Mouse (Mus musculus) heart, embryonic 14.5 days (tissue): ENCODE measurements around the gene Fam216a. TPM values are rescaled to one million over a fixed set of nuclear protein-coding genes. Genes with fewer than 3 reads are reported as not detected.

Source experiments
- ATAC-seq: fragments of 200-750 bp; cut with Nextera tagmentation; 2 replicates; pipeline ENCODE4 v1.8.0; 2017; ENCODE audit warnings: low read depth, moderate TSS enrichment; ENCODE audit not compliant: insufficient number of reproducible peaks, insufficient read depth, low FRiP score
- H3K27ac ChIP-seq, 2 experiments: fragments of 200-500 bp in 1 of 2; fragments of 300-500 bp in 1 of 2; sonication (generic) in 1 of 2; replicated peaks in 1 of 2; 2 replicates each; pipeline ENCODE4 v1.5.1; 2012 to 2014; ENCODE audit warnings: low read depth in 2 of 2, low read length in 2 of 2, control low read depth in 1 of 2, mild to moderate bottlenecking in 1 of 2, mixed read lengths in 1 of 2; ENCODE audit not compliant: control insufficient read depth in 1 of 2, insufficient read depth in 1 of 2
- H3K27me3 ChIP-seq: fragments of 300-500 bp; sonication (generic); 2 replicates; pipeline ENCODE4 v1.6.1; 2014; ENCODE audit warnings: mild to moderate bottlenecking, low read length, control low read depth; ENCODE audit not compliant: control insufficient read depth, insufficient read depth
- H3K36me3 ChIP-seq: fragments of 300-500 bp; sonication (generic); 2 replicates; pipeline ENCODE4 v1.6.1; 2014; ENCODE audit warnings: mild to moderate bottlenecking, control low read depth, low read length, mixed read lengths; ENCODE audit not compliant: control insufficient read depth, insufficient read depth
- H3K4me1 ChIP-seq, 2 experiments: fragments of 200-500 bp in 1 of 2; fragments of 300-500 bp in 1 of 2; sonication (generic) in 1 of 2; 2 replicates each; pipeline ENCODE4 v1.6.1; 2012 to 2014; ENCODE audit warnings: low read length in 2 of 2, control low read depth in 1 of 2, mixed read lengths in 1 of 2; ENCODE audit not compliant: control insufficient read depth in 2 of 2, insufficient read depth in 2 of 2
- H3K4me2 ChIP-seq: fragments of 300-500 bp; sonication (generic); 2 replicates; pipeline ENCODE4 v1.6.1; 2014; ENCODE audit warnings: mild to moderate bottlenecking, low read length
- H3K4me3 ChIP-seq, 2 experiments: fragments of 200-500 bp in 1 of 2; fragments of 300-500 bp in 1 of 2; sonication (generic) in 1 of 2; 2 replicates each; pipeline ENCODE4 v1.5.1; 2012 to 2014; ENCODE audit warnings: low read length in 2 of 2, mild to moderate bottlenecking in 2 of 2, control low read depth in 1 of 2, low read depth in 1 of 2, moderate library complexity in 1 of 2; ENCODE audit not compliant: control insufficient read depth in 1 of 2, insufficient read depth in 1 of 2
- H3K9ac ChIP-seq: fragments of 300-500 bp; sonication (generic); 2 replicates; pipeline ENCODE4 v1.6.1; 2014; ENCODE audit warnings: mild to moderate bottlenecking, low read length
- H3K9me3 ChIP-seq: fragments of 300-500 bp; sonication (generic); 2 replicates; pipeline ENCODE4 v1.6.1; 2016; ENCODE audit warnings: low read length, control low read depth; ENCODE audit not compliant: control insufficient read depth
- WGBS: fragments of 180-500 bp; shearing (Covaris S2); extraction: QIAGEN DNeasy Blood & Tissue Kit; methylation state at CpG from one replicate; pipeline ENCODE4 v1.1.7; 2014; 5-methylcytosine and 5-hydroxymethylcytosine counted together
- polyA plus RNA-seq: library from polyadenylated mRNA; unstranded; fragments of >200 nt; fragmentation: Nextera tagmentation; extraction: Ambion mirVana; gene quantifications from 2 replicates; pipeline ENCODE4 v1.2.1, GENCODE M21; 2014

The Fam216a gene
- polyA plus RNA-seq, 1 experiment from 2014 or later, result 64.5 TPM

DNA sequence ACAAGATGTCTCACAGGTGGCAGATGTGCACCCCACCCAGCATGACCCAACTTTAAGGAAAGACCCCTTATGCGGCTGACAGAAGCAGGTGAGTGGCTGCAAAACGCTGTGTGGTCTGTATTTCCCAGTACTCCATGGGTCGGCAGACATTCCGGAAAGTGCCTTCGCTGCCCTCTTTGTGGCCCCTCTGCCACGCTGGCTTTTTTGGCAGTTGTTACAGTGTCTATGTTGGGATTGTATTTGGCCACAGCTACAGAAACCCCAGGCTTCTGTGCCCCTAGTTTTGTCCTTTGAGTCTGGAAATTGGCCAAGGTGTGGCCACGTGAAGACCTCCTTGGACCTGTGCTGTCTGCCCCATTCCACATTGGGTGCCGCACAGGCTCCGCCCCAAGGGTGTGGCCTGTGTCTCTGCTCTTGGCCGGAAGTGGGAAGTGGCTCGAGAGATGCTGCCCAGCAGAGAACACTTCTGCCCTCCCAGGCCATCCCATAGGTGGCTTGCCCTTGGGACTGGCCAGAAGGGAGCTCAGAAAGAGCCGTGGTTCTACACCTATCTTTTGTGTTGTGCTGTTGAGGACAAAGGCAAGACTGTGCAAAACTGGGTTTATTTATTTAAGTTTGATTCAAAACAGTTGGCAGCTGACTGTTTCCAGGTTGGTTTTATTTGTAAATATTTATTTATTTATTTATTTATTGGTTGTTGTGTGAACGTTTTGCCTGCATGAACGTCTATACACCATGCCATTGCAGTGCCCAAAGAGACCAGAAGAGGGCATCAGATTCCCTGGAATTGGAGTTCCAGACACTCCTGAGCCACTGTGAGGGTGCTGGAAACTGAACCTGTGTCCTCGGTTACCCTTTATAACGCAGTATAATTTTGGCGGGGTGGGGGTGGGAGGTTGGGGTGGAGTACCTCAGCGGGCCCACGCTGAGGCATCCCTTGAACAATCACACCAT is 37.8 kb upstream of the Fam216a start:
- H3K36me3 ChIP-seq, result peaks cover 38% of the 10 kb centered on the region
- H3K9me3 ChIP-seq, result no peaks in the 10 kb centered on the region
- H3K27me3 ChIP-seq, result no peaks in the 10 kb centered on the region
- no peak for ATAC-seq
- no peaks in the 10 kb centered on the region for H3K4me1 ChIP-seq
- H3K4me2 ChIP-seq, result no peak overlapping the region
- WGBS, result 85% methylated on average over 19 of the region's 19 CpGs
- H3K27ac ChIP-seq, result no peak overlapping the region
- H3K9ac ChIP-seq, result no peak overlapping the region
- H3K4me3 ChIP-seq, result no peak overlapping the region

DNA sequence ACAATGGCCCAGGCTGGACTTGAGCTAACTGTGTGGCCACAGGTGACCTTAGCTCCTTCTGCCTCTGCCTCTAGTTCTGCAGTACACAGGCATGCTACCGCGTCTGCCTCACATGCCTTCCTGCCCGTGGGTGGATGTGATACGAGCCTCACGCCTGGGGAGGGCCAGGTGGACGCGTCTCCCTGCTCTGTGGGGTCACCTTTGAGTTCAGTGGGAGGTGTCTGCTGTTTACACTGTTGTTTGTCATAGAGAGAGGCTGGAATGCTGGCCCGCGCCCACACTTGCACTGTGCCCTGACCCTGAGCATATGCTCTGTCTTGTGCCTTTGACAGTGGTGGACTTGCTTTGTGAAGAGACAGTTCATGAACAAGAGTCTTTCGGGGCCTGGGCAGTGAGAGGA is 33.4 kb upstream of the Fam216a start:
- H3K4me2 ChIP-seq, result no peak overlapping the region
- H3K27me3 ChIP-seq, result no peaks in the 10 kb centered on the region
- no peak overlapping the region for H3K9ac ChIP-seq
- H3K36me3 ChIP-seq, result peaks cover 69% of the 10 kb centered on the region
- 95% methylated on average over 10 of the region's 10 CpGs for WGBS
- H3K9me3 ChIP-seq, result no peaks in the 10 kb centered on the region
- peaks cover 2 to 8% of the 10 kb centered on the region in 2 experiments; a peak in 3 of 4 replicates for H3K4me1 ChIP-seq
- H3K27ac ChIP-seq, result no peak overlapping the region
- no peak overlapping the region for H3K4me3 ChIP-seq
- no peak for ATAC-seq

DNA sequence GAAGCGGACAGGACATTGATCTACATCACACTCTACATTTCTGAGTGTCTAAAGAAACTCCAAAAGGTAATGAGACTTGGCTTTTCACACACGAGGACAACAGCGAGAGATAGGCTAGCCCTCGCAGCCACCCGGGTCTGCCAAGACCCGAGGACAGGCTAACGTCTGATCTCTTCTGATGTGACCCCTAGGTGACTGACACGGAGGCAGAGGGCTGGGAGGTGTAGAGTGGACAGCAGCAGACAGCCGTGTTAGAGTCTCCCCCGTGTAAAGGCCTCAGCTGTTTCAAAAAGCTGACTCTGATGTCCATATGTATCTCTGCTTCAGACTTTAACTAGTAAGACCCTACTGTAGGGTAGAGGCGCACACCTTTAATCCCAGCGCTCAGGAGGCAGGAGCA is 31.2 kb upstream of the Fam216a start:
- H3K27ac ChIP-seq, result no peak overlapping the region
- no peak overlapping the region for H3K4me2 ChIP-seq
- ATAC-seq, result no peak
- peaks cover 73% of the 10 kb centered on the region for H3K36me3 ChIP-seq
- no peak overlapping the region for H3K9ac ChIP-seq
- no peak overlapping the region for H3K4me3 ChIP-seq
- no peaks in the 10 kb centered on the region for H3K27me3 ChIP-seq
- H3K9me3 ChIP-seq, result no peaks in the 10 kb centered on the region
- H3K4me1 ChIP-seq, result peaks cover 6 to 18% of the 10 kb centered on the region in 2 experiments; a peak in 3 of 4 replicates
- WGBS, result 89% methylated on average over 12 of the region's 12 CpGs

DNA sequence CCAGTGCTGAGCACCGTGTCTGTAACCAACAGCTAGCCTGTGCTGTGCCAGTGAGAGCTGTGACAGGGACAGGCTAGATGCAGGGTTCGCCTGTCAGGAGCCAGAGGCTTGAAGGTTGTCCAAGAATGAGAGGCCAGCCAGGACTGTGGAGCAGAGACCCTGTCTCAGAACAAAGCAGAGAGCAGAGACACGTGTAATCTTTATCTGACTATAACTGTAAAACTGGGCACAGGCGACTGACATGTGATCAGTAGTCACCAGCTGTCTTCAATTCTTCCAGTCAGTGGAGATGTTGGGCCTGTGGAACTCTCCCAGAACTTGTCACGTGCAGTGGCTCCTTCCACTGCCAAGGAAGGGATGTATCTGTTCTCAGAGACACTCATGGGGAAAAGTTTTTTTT is 30.6 kb upstream of the Fam216a start:
- 0 out of 2 replicates have a peak, but pooled peaks have one; percentile 51 for ATAC-seq
- peaks cover 6 to 20% of the 10 kb centered on the region in 2 experiments; a peak in 3 of 4 replicates for H3K4me1 ChIP-seq
- no peaks in the 10 kb centered on the region for H3K9me3 ChIP-seq
- no peaks in the 10 kb centered on the region for H3K27me3 ChIP-seq
- WGBS, result 56% methylated on average over 5 of the region's 5 CpGs
- no peak overlapping the region for H3K9ac ChIP-seq
- H3K4me2 ChIP-seq, result no peak overlapping the region
- H3K36me3 ChIP-seq, result peaks cover 74% of the 10 kb centered on the region
- peak overlapping the region in 1 of 2 experiments; percentile 52; a peak in 1 of 4 replicates for H3K27ac ChIP-seq
- no peak overlapping the region for H3K4me3 ChIP-seq

- ATAC-seq, result no peak
- H3K27ac ChIP-seq, result peak overlapping the region in 1 of 2 experiments; percentile 52; a peak in 2 of 4 replicates
- H3K9ac ChIP-seq, result no peak overlapping the region
Observed at GRCm38 (mm10) chr5:122402160-122402559, 30.0 kb upstream of the Fam216a start.

DNA sequence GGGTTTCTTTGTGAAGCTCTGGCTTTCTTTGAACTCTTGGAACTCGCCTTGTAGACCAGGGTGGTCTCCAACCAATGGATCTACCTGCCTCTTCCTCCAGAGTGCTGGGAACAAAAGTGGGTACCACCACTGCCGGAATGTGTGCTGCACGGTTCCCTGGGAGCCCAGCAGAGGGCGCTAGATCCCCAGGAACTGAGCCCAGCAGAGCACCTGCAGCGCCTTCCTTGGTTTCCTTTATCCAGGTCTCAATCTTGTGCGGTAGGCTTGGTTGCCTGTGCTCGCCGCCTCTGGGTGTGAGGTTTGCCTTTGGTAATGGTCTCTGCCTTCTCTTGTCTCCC is 29.1 kb upstream of the Fam216a start:
- WGBS, result 32% methylated on average over 8 of the region's 8 CpGs
- no peak overlapping the region for H3K4me3 ChIP-seq
- H3K27me3 ChIP-seq, result no peaks in the 10 kb centered on the region
- ATAC-seq, result no peak
- H3K9ac ChIP-seq, result no peak overlapping the region
- no peak overlapping the region for H3K4me2 ChIP-seq
- peaks cover 6 to 20% of the 10 kb centered on the region in 2 experiments; a peak in 3 of 4 replicates for H3K4me1 ChIP-seq
- no peak overlapping the region for H3K27ac ChIP-seq
- no peaks in the 10 kb centered on the region for H3K9me3 ChIP-seq
- peaks cover 75% of the 10 kb centered on the region for H3K36me3 ChIP-seq

More at GRCm38 (mm10) chr5:122402160-122402559, 30.0 kb upstream of the Fam216a start:
- Histone ChIP-seq H3K36me3 (peaks cover 77% of the 10 kb centered on the region), H3K9me3 (no peaks in the 10 kb centered on the region), H3K4me3 (no peak overlapping the region), H3K27me3 (no peaks in the 10 kb centered on the region), H3K4me2 (no peak overlapping the region), H3K4me1 (peaks cover 6 to 20% of the 10 kb centered on the region in 2 experiments; a peak in 3 of 4 replicates)
- 86% methylated on average over 13 of the region's 13 CpGs for WGBS

GRCm38 (mm10) chr5:122400628-122401302 is 28.6 kb upstream of the Fam216a start:
- H3K4me3 ChIP-seq, result no peak overlapping the region
- peaks cover 70% of the 10 kb centered on the region for H3K36me3 ChIP-seq
- no peak overlapping the region for H3K9ac ChIP-seq
- no peak overlapping the region; the same call in 1 of the 2 replicates for H3K4me2 ChIP-seq
- 0 out of 2 replicates have a peak, but pooled peaks have one; percentile 10 for ATAC-seq
- no peaks in the 10 kb centered on the region for H3K9me3 ChIP-seq
- H3K27ac ChIP-seq, result 0 out of 4 replicates have a peak overlapping the region, but pooled peaks of 1 of the 2 experiments have one; percentile 10
- no peaks in the 10 kb centered on the region for H3K27me3 ChIP-seq
- peaks cover 6 to 20% of the 10 kb centered on the region in 2 experiments; a peak in 3 of 4 replicates for H3K4me1 ChIP-seq
- WGBS, result 55% methylated on average over 18 of the region's 18 CpGs
